Mouse (Mus musculus) heart, postnatal 10 days (tissue): ENCODE data around the gene BC030499. TPM values are rescaled to one million over a fixed set of nuclear protein-coding genes. Genes with fewer than 3 reads are reported as not detected.

Experiments
- DNase-seq, 2 experiments: peaks; one replicate each; pipeline ENCODE4 v3.0.0; 2021
- intact Hi-C: fragments of 180-260 bp; cut with DNase I; formaldehyde crosslinking; loops from one replicate; pipeline ENCODE4 v1.15.1; 2025
- total RNA-seq, 2 experiments: library from RNA; stranded (reverse); gene quantifications; 2 replicates each; pipeline ENCODE4 v1.2.3; 2021

BC030499 gene
- total RNA-seq, 2 experiments from 2014 or later = 0.57 to 0.67 TPM

DNA sequence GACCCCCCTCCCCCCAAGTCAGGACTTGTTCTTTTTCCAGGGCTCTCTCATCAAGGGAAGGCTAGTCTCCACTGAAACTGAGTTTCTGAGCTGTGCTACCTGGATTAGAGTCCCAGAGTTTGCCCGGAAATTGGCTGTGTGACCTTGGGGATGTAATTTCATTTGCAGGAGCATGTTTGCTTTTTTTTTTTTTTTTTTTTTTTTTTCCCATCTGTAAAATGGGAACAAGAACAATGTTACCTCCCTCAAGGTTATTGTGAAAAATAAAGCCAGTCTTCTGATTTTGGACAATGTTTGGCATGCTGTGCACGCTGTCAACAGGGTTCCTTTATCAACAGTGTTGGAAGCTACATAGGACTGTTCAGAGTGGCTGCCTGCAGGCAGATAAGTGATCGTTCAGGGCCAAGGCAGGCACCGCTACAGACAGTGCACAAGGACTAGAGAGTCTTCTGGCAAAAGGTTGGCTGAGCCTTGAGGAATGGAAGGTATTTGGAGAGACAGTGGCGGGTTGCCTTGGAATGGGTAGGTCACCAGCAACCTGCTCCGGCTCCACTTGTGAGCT is 53.8 kb downstream of the BC030499 start:
- intact Hi-C loops = no loop called here
- DNase-seq = no peak

DNA sequence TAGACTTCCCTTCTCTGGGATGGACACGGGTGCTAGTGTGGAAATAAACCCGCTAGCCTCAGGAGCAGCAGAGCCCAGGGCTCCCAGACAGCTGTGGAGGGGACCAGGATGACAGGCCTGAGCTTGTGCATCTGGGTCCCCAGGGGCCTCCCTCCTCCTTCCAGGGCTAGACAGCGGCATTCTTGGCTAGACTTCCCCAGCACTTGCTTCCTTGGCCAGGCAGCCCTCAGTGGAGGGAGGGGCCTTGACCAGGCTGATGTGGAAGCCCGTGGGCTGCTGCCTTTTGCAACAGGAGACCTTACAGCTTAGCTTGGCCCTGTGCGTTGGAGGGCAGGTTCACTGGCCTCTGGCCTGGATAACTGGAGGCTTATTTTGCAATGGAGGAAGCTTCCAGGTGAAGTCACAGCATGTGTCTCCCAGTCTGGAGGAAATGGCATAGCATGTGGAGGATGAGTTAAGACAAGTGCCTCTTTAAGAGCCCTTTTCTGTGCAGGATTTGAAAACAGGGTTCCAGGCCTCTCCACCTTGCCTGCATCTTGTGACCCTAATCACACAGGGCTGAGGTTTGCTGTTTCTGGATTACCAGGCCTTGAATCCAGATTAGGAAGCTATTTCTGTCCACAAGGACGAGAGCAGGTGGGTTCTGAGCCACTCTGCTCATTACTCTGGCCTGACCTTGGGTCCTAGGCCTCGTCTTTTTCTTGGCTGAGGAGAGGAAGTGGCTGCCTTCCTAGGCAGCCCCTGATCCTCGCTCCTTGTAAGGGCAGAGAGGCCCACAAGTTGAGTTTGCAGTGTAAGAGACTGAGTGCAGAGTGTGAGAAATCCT is 54.5 kb downstream of the BC030499 start:
- intact Hi-C loops = loop anchor here (5.0 kb wide), 1 partner anchor 68 kb away; no protein-coding TSS in a partner anchor
- DNase-seq = peak; percentile 78 to 83

DNA sequence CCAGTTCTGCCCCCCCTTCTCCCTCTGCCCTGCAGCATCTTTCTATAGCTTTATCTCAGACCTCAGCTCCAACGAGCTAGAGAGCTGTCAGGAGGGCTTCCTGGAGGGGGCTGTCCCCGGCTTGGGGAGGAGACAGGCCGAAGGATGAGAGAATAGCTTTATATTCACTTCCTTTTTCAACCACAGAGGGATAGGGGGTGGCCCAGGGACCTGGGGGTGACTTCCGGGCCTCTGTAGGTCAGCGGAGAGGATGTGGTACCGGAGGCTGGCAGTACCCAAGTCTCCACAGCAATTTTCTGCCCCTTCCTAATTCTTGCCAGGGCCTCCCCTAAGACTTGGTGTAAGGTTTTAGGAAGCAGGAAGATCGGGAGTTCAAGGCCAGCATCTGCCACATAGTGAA is 55.2 kb downstream of the BC030499 start:
- DNase-seq = no peak
- intact Hi-C loops = loop anchor here (5.0 kb wide), 1 partner anchor 68 kb away; no protein-coding TSS in a partner anchor

Other genes starting within 250 kb of the BC030499 start
- gene Eral1, start 210.5 kb upstream of the BC030499 start, total RNA-seq = 10 to 100 TPM; 22.8 to 23.6 TPM
- 10 to 100 TPM; 15.0 to 17.0 TPM for gene Fam222b, start 196.2 kb upstream of the BC030499 start, total RNA-seq
- 10 to 100 TPM; 17.5 to 21.0 TPM for gene Traf4, start 125.3 kb upstream of the BC030499 start, total RNA-seq
- gene Nek8, start 114.2 kb upstream of the BC030499 start, total RNA-seq = 1 to 10 TPM; 4.5 to 5.4 TPM
- 1 to 10 TPM; 9.1 to 9.4 TPM for gene Tlcd1, start 114.1 kb upstream of the BC030499 start, total RNA-seq
- 100 to 1,000 TPM; 965 to 994 TPM for gene Rpl23a, start 107.3 kb upstream of the BC030499 start, total RNA-seq
- gene Rab34, start 102.4 kb upstream of the BC030499 start, total RNA-seq = 10 to 100 TPM; 22.3 to 24.3 TPM
- 1 to 10 TPM; 1.5 to 3.1 TPM for gene Proca1, start 97.4 kb upstream of the BC030499 start, total RNA-seq
- 10 to 100 TPM; 46.4 to 50.6 TPM for gene Sdf2, start 45.1 kb upstream of the BC030499 start, total RNA-seq
- gene Supt6, start 44.9 kb upstream of the BC030499 start, total RNA-seq = 10 to 100 TPM; 33.7 to 36.6 TPM
- 100 to 1,000 TPM; 180 to 190 TPM for gene 2610507B11Rik, start 29.1 kb upstream of the BC030499 start, total RNA-seq
- 1 to 10 TPM; 8.8 to 9.5 TPM for gene Spag5, start 10.7 kb downstream of the BC030499 start, total RNA-seq
- gene Aldoc, start 32.1 kb downstream of the BC030499 start, total RNA-seq = 1 to 10 TPM in 1 of 2 experiments, under 1 TPM in 1; 0.81 to 1.1 TPM
- gene Pigs, start 37.6 kb downstream of the BC030499 start, total RNA-seq = 10 to 100 TPM; 26.4 to 26.8 TPM
- gene Unc119, start 52.6 kb downstream of the BC030499 start, total RNA-seq = 10 to 100 TPM in 1 of 2 experiments, 1 to 10 TPM in 1; 9.0 to 10.1 TPM
- gene Foxn1, start 95.7 kb downstream of the BC030499 start, total RNA-seq = not detected
- not detected for gene Slc13a2, start 131.4 kb downstream of the BC030499 start, total RNA-seq
- gene Slc46a1, start 174.9 kb downstream of the BC030499 start, total RNA-seq = 1 to 10 TPM; 1.5 to 2.0 TPM
- under 1 TPM; 0.22 to 0.30 TPM for gene Sarm1, start 206.9 kb downstream of the BC030499 start, total RNA-seq
- 10 to 100 TPM; 23.4 to 28.4 TPM for gene Vtn, start 208.2 kb downstream of the BC030499 start, total RNA-seq
- gene Sebox, start 212.6 kb downstream of the BC030499 start, total RNA-seq = not detected
- gene Tmem199, start 221.3 kb downstream of the BC030499 start, total RNA-seq = 10 to 100 TPM; 14.9 to 16.6 TPM
- 100 to 1,000 TPM; 161 to 163 TPM for gene Poldip2, start 221.4 kb downstream of the BC030499 start, total RNA-seq
- gene Tnfaip1, start 245.5 kb downstream of the BC030499 start, total RNA-seq = 10 to 100 TPM; 62.7 to 66.2 TPM
- 10 to 100 TPM; 50.6 to 53.5 TPM for gene Ift20, start 245.5 kb downstream of the BC030499 start, total RNA-seq